Mouse (Mus musculus): ENCODE results near the gene Fpgt.

Fpgt gene

DNA sequence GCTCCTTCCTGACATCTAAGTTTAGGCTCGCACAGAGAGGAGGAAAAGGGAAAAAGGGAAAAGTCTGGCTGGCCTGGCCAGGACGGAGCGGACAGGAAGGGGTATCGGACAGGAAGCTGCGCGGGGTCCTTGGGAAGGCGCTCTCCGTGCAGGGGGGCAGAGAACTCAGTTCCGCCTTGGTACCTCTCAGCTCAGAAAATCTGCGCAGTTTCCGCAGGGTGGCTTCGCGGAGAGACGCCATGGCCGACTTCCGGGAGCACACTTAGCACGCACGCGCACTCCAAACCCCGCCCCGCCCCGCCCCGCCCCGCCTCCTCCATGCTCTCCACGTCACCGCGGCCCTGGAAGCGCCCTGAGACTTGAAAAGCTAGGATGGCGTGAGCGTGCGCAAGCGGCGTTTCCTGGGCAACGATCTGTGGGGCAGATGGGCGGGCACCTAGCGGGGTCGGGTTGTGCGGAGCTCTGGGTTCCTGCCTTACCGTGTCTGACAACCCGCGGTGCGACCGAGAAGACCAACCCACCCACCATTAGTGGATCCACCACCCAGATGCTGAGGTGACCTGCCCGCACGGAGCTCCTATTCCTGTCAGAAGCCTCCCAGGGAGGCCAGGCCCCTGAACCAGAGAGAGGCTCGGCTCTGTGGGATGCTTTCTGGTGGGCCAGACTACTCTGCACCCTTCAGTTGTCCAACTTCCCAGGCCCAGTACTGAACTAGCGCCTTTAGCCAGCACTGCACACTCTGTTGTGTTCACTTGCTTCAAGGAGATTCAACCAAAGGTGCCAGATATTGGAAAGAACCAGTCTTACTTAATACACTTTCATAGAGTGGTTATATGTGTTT, at the start of gene Fpgt, which contains the start of gene Lrriq3:
TSS of gene Fpgt (minus strand) at position 288 of the 841 bp plus-strand sequence.
TSS of gene Lrriq3 (plus strand) at position 319 of the 841 bp plus-strand sequence.
- in situ Hi-C loops (cut with MboI, MseI) = loop anchor here (5.0 to 25.0 kb wide), 3 partner anchors 496 to 1506 kb away; partner anchors contain the start of genes Slc44a5 (in 2 of the 2), Cryz (in 1 of the 2) and Tyw3 (in 1 of the 2)

DNA sequence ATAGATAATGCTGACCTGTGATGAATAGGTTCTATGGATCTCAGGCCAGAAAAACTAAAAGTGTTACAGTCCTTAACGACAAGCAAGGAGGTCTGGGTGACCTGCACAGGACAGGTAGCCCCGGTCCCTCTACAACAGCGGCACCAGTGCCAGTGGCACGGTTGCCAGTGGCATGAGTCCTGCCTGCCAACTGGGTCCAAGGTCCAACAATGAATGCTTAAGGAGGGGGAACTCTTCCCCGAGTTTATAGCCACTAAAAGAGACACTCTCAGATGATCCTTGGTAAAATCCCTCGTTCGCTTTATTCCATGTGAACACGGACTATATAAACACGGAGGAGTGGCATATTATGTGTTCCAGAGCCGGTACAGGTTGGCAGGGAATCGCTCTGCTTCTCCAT, 47.8 kb upstream of the Fpgt start:
- in situ Hi-C loops (cut with MboI, MseI) = no loop called here

DNA sequence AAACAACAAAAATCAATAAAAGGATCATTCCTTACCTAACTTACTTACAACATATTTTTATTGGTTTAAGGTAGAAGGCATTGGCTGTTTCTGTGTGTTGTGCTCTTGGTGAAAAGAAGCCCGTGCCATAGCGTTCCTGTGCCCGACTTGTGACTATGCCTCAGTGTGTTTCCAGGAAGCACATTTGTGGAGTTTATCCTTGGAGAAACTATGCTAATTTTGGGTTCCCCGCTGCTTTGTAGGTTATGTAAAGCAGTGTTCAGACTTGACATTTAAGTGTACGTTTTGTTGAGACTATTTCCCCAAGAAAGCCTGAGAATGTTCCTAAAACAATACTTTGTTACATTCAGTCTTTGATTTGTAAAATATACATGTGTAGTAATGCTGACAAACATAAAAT, 44.5 kb upstream of the Fpgt start:
- in situ Hi-C loops (cut with MboI, MseI) = no loop called here

DNA sequence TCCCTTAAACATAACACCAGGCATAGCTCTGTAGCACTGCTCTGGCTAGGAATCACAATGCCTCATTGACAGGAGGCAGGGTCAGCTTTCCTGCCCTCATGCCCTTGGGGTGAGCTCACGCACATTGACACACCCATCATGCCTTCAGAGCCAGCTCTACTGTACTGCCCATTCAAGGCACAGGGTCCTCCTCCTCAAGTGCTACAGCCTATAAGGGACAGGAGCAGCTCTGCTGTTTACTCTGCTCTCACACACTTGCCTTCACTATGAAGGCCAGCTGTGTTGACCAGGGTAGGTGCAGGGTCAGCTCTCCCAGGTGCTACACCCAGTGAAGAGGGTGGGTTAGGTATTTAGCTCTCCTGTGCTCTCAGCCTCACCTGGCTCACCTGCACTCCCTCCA, 12.8 kb upstream of the Fpgt start:
- in situ Hi-C loops (cut with MboI, MseI) = no loop called here

DNA sequence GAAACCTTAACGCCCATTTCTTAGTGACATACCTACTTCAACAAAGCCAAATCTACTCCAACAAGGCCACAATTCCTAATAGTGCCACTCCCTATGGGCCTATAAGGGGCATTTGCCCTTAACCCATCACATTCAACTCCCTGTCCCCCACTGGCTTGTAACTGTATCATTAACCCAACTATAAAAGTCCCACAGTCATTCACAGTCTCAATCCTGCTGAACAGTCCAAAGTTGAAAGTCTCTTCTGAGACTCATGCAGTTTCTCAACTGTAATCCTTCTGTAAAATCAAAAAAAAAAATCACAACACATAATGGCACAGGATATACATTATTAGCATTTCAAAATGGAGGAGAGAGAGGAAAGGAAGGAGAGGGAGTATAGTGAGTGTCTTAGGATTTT, 6.1 kb upstream of the Fpgt start:
- in situ Hi-C loops (cut with MboI, MseI) = loop anchor here (25.0 kb wide), 2 partner anchors 1137 to 1512 kb away; partner anchors contain the start of gene Slc44a5 (in 2 of the 2)

DNA sequence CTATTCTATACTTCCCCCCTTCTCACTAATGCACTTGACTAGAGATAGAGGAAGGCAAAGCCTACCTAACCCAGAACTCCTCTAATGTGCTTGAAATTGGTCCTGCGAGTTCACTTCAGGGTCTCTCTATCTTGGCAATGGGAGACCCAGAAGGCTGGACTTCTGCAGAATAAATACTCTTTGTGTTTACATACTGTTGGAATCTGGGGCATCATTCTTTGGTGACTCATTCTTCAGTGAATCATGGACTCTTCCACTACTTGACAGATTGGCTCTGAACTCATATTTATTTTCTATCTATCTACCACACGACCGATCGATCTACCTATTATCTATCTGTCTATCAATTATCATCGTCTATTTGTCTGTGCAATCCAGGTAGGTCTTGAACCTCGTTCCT, 1.1 kb downstream of the Fpgt start:
- in situ Hi-C loops (cut with MboI, MseI) = loop anchor here (5.0 to 25.0 kb wide), 3 partner anchors 495 to 1505 kb away; partner anchors contain the start of genes Slc44a5 (in 2 of the 2), Cryz (in 1 of the 2) and Tyw3 (in 1 of the 2)

DNA sequence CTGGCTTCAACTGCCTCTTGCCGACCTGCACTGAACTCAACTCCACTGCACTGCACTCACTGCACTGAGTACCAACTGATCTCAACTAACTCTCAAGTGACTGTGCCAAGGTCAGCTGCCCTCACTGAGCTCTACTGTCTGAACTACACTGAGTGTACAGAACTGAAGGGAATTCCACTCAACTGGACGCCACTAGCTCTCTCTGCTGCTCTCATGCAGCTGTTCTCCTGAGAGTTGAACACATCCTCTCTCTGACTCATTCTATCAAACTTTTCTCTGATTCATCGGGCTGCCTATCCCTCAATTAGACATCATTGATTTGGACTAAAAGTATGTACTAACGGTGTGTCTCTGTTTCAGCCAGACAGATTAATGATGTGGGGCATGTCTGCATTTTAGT, 15.3 kb downstream of the Fpgt start:
- in situ Hi-C loops (cut with MboI, MseI) = loop anchor here (25.0 kb wide), 2 partner anchors 1116 to 1491 kb away; partner anchors contain the start of gene Slc44a5 (in 2 of the 2)

DNA sequence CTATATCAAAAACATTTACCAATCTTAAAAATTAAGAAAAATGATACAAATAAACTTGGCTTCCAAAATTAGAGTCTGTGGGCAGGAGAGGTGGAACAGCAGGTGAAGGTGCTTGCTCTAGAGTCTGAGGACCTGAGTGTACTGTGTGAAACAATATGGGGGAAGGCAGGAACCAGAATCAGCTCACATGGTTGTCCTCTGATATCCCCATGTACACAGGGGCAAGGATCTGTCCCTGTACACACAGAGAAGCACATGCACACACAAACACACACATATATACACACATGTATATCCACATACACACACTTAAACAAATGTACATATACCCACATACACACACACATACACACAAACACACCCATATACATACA, 33.8 kb downstream of the Fpgt start:
- in situ Hi-C loops (cut with MboI, MseI) = no loop called here

DNA sequence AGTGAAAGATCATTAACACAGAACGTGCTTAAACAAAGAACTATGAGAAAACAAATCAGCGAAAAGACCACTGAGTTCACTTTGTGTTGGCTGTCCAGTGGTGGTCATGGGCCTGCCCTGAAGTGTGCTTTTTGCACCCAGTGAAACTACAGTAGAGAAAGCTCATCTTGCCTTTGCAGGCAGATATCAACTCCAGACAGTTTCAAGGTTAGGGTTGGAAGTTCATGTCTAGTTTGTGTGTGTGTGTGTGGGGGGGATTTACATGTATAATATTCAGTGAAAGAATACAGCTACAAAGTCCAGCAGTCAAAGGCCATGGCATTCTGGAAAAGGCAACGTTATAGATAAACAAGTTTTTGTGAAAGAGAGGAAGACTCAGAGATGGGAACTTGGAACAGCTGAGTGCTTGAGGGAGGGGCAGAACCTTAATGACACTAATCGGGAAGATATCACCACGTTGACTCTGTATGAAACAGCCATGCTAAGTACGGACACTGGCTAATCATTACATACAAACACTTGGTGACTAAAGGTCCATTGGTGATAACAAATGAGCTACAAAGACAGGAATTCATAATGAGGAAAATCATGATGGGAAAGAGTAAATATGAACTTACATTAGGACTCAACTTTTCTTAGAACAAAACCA, 34.3 kb downstream of the Fpgt start:
- in situ Hi-C loops (cut with MboI, MseI) = no loop called here

DNA sequence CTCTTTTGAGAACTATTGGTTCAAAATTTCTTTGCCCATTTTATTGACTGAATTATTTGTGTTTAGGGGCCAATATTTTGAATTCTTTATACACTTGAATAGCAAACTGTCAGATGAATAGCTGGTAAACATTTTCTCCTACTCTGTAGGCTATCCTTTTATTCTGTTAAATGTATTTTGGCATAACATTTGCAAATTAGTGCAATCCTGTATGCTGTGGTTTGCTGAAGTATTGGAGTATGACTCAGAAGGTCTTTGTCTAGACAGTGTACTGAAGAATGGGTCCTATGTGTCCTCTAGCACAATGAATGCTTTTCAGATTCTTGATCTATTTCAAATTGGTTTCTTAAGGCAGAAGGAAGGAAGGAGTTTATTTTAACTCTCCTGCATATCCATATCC, 35.6 kb downstream of the Fpgt start:
- in situ Hi-C loops (cut with MboI, MseI) = no loop called here

DNA sequence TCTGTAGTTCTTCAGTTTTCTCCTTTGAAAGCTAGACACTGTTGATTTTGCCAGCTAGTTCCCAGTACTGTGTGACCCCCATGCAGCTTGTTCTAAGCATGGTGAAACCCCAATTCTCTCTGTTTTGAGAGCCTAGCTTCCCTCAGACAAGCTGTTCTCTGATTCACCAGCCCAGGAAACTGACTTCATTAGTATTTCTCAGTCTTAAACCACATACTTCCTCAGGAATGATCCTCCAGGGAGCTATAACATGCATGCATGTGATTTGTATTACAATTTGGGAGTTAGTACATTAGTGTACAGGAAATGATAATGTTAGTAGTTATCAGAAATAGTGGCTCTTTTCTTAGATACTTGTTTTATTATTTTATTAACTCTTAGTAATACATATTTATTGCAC, 36.6 kb downstream of the Fpgt start:
- in situ Hi-C loops (cut with MboI, MseI) = no loop called here

DNA sequence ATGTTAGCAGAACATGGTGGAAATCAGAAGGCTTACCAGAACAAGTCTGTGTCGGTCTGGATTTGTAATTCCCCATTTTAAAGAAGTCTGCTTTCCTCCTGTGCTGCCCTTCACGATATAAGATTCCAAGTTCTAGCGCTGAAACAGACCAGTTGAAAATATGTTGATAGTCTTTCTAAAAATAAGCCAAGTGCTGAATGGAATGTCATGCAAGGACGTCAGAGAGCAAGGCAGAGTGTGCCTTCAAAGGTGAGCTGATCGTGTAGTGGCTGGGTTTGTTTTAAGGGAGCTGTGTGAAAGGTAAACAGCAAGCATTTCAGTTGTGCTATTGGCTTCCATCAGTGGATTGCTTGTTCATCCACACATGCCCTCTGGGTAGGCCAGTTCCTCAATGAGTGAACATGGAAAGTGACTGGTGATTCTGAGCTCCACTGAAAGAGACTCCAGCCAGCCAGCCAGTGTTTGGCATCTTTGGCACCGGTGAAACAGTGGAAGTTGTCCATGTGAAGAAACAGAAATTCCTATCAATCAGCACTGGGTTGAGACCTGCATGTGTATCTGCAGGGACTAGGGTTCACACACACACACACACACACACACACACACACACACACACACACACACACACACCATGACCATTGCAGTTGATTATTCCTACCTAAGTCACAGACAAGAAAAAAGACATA, 37.8 kb downstream of the Fpgt start, which contains the start of gene Tnni3k:
TSS of gene Tnni3k (minus strand) at position 177 of the 686 bp plus-strand sequence.
- in situ Hi-C loops (cut with MboI, MseI) = no loop called here

DNA sequence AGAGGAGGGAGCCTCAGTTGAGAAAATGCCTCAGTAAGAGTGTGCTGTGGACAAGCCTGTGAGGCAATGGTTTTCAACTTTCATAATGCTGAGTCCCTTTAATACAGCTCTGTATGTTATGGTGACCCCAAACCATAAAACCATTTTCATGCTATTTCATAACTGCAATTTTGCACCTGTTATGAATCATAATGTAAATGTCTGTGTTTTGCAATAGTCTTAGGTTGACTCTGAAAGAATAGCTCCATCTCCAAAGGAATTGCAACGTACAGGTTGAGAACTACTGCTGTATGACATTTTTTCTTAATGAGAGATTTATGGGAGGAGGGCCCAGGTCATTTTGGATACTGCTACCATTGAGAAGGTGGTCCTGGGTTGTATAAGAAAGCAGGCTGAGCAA, 40.0 kb downstream of the Fpgt start:
- in situ Hi-C loops (cut with MboI, MseI) = no loop called here

DNA sequence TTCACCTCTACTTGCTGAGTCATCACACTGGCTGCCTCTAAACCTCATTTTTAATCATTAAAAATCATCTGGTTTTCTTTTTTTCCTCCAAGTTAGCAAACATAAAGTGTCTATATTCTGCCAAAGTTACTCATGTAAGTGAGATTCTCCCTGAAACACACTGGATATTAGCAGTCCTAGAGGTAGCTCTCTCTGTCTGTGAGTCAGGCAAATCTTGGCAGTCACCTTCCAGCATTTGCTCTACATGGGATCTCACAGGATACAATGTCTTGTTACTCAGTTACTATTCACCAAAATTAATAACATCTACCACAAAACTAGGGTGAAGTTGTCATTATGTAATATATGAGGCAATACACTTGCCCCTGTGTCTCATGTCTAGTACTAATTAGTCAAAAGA, 41.2 kb downstream of the Fpgt start:
- in situ Hi-C loops (cut with MboI, MseI) = no loop called here

DNA sequence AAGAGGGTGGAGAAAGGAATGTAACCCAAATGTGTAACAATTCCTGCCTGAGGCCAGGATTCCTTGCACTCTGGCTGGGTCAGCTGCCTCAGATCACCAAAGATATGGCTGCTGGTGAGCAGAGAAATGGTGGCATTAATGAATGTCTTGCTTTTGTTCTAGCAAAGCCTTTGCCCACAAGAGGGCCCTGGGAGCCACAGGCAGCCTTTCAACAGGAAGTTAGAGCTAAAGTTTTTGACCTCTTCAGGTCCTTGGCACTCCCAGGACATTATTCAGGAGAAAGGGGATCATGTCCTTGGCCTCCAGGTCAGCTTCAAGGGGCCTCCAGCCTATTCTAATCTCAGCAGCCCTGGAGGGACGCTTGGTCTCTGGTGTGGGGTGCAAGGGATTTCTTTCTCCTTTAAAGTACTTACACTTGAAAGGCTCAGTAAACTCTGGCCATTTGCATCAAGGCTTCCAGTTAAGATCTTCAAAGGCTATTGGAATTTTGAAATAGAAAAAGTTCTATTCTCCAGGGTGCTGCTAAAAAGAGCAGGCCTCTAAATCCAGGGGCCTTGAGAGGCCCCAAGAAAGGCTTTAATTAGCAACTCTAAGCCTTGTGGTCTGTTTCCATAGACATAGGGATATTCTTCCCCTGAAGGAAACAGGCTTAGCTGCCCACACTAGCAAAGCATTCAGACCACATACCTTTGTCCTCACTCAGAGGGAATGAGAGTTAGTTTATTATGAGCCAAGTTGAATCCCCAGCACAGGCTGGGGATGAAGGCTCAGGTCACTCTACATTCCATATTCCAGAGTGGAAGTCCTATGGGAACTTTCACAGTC, 54.0 kb downstream of the Fpgt start:
- in situ Hi-C loops (cut with MboI, MseI) = loop anchor here in 1 of 2 experiments (10.0 kb wide), 1 partner anchor 1796 kb away; no protein-coding TSS in a partner anchor
